Mouse (Mus musculus): ENCODE results near the gene Tubgcp2.
A peak's percentile ranks its signal among the peaks of the same experiment; 100 is the strongest.

The Tubgcp2 gene

DNA sequence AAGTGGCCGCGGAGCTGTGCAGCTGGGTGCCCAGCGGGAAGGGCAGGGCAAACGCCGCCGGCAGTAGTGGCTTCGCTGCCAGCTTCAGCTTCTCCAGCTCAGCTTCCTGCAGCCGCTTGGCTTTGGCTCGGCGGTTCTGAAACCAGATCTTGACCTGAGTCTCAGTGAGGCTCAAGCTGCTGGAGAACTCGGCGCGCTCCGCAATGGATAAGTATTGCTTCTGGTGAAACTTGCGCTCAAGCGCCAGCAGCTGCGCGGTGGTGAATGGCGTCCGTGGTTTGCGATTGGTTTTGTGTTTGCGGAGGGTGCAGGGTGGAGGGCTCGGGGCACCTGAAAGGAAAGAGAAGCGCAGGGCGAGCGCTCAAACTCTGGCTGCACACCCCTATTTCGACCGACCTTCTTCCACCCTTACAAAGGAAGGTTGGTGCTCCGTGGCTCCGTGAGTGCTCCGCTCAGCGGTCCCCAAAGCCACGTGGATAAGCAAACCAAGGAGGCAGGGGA is 11.4 kb upstream of the Tubgcp2 start:
- DNase-seq (ENCODE audit: low spot score): no peak

DNA sequence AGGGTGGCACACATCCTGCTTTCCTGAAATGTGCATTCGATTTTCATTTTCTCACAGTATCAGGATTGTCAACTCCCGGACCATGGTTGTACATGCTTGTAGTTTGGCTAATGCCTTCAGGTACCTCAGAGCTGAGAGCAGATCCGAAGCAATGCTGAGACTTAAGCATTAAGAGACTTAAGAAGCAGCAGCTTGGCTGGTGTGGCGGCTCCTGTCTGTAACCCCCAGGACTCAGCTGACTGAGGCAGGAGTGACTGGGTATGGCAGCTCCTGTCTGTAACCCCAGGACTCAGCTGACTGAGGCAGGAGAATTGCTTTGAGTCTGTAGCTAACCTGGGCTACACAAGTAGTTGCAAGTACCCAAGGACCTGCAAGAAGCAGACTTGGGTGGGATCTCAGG is 9.1 kb upstream of the Tubgcp2 start:
- no peak for DNase-seq (ENCODE audit: low spot score)

DNA sequence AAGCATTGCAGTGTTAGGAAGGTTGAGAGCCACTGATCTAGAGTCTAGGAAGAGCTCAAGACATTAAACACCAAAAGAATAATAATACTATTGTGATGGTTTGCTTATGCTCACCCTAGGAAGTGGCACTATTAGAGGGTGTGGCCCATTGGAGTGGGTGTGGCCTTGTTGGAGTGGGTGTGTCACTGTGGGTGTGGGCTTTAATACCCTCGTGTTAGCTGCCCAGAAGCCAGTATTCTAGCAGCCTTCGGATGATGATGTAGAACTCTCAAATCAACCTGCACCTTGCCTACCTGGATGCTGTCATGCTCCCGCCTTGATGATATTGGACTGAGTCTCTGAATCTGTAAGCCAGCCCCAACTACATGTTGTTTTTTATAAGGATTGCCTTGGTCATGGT is 6.3 kb upstream of the Tubgcp2 start:
- DNase-seq (ENCODE audit: low spot score): no peak

DNA sequence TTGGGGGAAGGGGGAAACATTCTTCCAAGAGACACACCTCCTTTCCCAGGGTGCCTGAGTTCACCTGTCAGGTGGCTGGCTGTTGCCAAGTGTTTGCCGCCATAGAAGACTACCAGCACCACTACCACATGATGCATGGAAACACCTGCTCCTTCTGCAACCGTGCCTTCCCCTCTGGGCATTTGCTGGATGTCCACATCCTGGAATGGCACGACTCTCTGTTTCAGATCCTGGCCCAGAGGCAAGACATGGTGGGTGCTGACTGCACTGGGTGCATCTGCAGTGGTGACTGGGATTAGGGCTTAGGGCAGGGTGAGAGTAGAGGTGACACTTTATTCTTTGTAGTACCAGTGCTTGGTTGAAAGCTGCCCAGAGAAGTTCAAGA is 694 bp upstream of the Tubgcp2 start:
- DNase-seq (ENCODE audit: low spot score): no peak

DNA sequence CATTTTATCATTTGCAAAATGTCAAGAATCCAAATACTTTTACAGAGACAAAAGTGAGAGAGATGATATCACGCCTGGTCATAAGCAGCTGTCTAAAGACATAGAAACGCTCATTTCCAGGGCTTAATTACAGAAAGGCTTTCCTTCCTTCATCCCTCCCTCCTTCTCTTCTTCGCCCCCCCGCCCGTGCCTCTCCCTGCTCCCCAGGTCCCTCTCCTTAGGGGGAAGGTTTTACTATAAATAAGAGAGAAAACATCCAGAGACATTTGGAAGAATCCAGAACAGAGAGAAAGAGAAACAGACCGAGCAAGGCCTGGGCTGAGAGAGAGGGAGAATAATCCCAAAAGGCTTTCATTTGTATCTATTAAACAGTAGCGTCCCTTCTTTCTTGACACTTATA is 1.0 kb downstream of the Tubgcp2 start:
- DNase-seq (ENCODE audit: low spot score): no peak

DNA sequence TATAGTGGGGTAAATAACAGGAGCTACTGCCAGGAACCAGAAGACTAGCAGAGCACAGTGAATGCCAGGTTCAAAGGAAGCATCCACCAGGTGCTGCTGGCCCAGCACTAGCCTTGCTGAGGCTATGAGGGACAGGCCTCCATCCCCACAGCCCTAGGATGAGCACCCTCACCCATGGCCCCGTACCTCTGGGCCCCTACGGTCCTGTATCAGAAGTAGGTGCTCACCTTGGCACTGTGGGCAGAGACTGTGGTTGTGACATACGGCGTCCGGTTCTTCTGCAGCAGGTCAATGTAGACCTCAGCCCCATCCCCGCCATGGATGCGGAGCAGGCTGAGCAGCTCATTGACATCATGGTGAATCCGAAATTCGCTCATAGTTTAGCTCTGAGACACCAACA is 3.1 kb downstream of the Tubgcp2 start:
- no peak for DNase-seq (ENCODE audit: low spot score)

DNA sequence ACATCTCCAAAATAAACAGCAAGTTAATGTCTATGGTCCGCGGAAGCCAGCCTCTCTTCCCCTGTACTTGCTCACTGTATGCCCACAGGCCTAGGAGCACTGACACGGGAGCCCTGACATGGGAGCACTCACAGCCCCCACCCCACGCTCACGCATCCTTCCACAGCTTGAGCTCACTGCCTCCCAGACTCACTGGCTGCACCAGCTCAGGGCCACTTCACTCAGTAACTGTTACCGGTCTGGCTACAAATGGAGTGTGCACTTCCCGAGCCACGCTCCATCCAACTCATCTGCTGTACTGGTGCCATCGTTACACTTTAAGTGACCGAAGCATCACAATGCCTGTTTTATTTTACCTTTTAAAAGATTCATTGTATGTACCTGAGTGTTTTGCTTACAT is 4.1 kb downstream of the Tubgcp2 start:
- DNase-seq (ENCODE audit: low spot score): no peak

DNA sequence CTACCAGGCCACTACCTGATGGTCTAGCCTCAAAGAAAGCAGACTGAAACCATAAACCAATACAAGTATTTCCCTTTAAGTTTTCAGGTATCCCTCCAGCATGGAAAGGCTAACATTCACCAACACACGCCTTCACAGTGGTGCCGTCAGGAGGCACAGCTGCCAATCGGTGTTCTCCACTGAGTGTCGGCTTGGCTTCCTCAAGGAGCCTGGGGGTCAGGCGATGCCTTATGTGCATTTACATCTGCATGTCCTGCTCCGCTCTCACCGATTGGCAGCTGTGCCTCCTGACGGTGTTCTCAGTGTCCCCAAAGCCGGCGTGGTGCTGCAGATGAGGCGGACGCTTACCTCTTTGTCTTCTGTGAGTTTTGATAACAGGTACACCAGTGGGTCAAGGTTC is 4.7 kb downstream of the Tubgcp2 start:
- no peak for DNase-seq (ENCODE audit: low spot score)

DNA sequence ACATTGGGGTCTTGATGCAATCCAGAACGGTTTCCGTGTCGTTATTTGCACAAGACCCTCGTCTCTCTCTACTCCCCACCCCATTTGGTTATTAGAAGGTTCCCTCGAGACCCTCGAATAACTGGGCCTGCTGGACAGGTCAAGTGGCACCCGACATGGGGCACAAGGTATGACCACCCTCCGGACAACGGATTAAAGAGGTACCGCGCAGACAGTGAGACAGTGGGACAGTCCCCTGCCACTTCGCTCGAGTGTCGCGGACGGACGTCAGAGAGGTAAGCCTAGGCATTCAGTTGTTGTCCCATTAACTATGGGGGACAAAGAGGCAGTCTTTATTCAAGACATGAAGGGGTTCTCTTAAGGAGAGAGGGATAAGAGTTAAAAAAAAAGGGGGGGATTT is 25.1 kb downstream of the Tubgcp2 start:
- no peak for DNase-seq (ENCODE audit: low spot score)

DNA sequence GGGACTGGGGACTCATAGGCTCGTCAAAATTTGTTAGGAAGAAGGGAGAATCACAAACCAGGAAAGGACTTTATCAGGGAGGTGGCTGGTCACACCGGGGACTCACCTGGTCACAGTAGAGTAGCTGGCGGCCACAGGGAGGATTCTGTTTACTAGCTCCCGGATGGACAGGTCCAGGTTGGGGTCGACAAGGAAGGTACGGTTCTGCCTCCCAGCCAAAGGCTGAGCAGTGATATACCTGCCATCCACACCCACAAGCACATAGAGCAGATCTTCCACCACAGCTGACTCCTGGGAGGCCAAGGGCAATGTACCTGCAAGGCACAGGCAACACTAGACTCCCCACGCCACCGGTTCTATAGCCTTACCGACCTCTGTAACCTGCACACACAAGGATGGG is 28.7 kb downstream of the Tubgcp2 start:
- no peak for DNase-seq (ENCODE audit: low spot score)

DNA sequence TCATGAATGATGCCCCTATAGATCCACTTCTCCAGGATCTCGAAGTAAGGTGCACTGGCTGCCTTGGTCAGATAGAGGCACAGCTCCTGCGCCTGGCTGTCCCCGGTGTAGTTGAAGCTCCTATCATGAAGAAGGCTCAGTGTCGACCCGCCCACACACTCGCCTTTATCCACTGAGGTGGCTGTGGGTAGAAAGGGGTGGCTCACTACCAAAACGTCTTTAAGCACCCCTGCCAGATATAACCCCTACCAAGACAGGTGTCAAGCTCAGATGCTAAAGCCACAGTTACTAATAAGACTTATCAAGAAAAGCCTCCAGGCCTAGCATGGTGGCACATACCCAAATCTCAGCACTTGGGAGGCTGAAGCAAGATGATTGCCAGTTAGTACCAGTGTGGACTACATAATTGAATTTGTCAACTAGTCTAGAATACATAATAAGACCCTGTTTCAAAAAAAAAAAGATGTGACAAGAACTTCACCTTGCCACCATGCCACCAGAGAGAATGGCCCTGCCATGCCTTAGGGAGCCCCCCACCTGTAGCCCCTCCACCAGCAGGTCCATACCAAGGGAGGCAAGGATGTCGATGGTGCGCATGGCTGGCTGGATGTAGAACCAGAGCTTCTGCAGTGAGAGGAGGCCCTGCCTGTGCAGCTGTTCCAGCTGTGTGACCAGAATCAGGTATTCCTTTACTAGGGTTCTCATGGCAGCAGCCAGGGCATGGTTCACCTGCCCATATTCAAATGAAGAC is 29.4 kb downstream of the Tubgcp2 start:
- no peak for DNase-seq (ENCODE audit: low spot score)

DNA sequence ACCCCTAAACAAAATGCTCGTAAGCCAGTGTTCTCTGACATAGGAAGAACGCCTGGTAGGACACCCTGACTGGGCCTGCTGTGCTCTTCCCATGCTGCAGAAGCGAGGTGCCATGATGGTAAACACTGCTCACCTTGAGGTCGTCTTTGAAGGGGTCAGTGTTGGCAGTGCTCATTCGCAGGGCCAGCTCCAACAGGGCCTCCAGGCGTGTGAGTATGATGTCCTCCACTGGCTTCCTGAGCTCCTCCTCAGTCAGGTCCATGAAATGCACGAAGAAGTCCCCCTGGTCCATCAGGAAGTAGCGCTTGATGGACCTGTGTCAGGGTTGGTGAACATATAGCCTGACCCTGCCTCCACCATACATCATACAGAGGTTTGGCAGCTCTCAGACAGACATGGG is 31.8 kb downstream of the Tubgcp2 start:
- no peak for DNase-seq (ENCODE audit: low spot score)

DNA sequence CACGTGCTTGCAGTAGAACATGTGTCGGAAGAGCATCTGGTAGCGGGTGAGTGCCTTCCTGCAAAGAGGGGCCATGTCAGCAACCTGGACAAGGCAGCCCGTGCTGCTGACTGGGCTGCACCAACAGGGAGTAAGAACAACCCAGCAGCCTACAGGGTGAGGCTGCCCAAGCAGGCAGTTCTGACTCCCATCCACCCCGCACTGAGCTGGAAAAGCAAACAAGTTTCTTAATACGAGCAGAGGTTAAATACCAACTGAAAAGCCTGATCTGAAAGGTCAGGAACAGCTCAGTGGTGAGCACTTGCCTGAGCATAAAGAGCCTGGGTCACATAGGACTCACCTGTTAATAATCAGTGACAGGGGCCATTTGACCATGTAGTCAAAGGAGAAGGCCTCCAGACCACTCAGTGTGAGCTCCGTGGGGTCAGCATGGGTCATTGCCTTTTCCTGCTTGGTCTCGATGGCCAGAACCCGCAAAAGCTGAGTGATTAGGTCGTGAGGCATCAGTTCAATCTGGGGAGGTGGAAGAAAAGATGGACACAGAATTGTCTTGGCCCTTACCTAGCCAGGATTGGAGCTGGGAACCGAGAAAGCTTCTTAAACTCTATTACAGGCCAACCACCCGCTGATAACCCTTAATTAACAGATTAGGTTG is 35.3 kb downstream of the Tubgcp2 start:
- no peak for DNase-seq (ENCODE audit: low spot score)

DNA sequence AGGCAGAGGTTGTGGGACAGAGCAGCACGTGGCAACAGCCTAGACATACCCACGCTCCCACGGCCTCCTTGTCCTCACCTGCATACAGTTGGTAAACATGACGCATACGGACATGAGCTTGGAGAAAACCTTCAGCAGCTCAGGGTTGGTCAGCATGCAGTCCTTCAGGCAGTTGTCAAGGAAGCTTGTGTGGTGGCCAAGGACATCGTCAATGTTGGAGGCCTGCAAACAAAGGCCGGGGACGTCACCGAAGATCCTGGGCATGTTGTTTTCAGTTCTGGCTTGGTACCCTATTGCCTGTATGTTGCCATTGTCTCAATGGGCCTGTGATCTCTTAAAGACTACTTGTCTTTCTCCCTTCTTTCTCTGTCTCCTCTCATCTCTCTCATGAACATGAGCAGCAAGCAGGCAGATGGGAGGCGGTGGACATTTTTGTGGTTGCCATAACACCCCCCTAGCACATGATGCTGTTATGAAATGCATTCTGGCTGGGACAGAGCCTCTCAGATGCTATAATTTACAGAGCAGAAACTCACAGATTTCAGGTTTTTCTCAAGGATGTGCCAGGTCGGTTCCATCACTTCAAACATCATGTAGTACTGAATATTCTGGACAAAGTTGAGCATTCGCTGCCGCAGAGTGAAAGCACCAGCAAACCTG is 37.6 kb downstream of the Tubgcp2 start:
- no peak for DNase-seq (ENCODE audit: low spot score)

DNA sequence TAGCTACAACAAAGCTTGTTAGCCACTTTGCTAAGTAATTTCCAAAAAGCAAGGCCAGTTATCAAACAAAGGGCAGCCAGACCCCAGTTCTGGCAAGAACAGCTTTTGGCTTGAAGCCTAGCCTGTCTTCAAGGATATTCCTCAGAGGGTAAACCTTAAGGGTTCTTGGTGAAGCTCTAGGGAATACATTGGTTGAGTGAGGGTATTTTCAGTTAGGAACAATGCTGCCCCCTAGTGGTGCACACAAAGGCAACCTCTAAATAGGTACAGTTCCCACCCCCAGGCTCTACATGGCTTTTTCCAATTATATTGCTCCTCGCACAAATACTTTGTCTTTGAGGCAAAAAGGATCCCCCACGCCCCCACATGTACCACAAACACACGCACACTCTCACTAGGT is 41.8 kb downstream of the Tubgcp2 start:
- DNase-seq (ENCODE audit: low spot score): peak; percentile 52

DNA sequence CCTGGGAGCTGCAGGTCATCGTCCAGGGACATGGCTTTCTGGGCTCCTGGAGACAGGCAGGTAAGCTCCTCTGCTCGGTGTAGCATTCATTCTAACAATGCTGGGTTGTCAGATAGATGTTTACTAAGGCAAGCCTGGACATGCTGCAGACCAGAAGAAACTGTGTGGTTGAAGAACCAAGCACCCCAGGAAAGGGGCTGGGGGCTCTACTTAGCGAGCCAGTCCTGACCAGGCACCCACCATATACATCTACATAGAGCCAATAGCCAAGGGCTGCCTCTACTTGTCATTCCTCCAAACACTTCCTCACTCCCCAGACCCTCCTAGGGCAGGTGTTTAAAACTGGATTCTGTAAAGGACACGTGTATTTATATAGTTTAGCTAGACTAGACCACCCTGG is 42.3 kb downstream of the Tubgcp2 start:
- no peak for DNase-seq (ENCODE audit: low spot score)

DNA sequence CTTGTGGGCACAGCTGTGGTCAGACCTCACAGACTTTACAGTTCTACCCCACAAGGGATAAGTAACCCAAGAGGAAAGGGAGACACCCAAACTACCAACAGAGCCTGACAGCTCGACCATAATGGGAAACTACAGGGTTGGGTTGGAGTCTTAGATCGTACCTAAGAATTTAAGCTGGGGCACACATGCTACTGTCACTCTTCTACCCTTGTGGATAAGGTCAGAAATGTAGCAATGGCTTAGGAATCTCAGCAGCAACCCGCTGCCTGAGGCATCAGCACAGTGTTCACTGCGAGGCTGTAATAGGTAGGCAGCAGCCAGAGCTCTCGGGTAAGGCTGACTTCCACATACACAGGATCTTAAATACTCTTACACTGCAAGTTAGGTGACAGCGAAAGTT is 42.9 kb downstream of the Tubgcp2 start:
- no peak for DNase-seq (ENCODE audit: low spot score)

DNA sequence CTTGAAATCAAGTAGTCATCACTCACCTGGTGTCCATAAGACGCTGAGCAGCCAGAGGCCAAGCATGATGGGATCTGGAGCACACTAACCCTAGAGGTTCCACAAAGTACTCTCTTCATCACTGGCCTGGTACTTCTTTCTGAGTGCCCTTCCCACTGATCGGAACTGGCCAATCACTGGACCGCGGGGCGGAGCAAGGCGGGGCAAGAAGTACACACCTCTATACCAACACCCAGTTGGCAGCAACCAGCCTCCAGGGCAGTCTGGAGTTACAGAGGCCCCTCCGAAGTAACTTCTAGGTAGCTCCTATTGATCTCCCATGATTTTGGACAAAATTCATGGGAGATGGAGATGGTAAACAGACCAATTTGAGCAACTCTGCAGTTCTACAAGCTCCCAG is 44.1 kb downstream of the Tubgcp2 start, which contains the start of gene Adam8:
Gene Adam8, minus strand, starts transcription at position 157 of the 400 bp plus-strand sequence.
- no peak for DNase-seq (ENCODE audit: low spot score)

DNA sequence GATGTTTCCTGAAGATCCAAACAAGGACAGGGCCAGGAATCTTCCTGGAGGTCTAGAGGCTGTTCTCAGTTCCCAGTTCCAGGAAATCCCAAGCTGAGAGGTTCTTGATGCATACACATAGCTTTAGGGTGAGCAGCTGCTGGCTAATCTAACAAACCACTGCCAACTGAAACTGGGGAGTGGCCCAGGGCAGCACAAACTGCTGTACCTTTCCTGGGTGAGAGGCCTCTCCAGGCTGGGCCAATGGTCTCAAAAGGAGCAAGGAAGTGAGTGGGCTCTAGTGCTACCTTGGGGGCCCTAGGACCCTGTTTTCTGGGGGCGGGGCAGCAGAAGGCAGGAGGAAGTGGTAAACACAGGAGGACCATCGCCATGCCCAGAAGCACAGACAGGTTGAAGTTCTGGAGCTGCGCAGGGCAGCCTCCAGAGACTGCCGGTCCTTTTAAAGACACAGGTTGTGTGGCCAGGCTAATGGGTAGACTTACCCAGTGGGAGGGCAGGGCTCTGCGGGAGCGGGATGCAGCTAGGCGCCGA is 45.5 kb downstream of the Tubgcp2 start:
- DNase-seq (ENCODE audit: low spot score): no peak

DNA sequence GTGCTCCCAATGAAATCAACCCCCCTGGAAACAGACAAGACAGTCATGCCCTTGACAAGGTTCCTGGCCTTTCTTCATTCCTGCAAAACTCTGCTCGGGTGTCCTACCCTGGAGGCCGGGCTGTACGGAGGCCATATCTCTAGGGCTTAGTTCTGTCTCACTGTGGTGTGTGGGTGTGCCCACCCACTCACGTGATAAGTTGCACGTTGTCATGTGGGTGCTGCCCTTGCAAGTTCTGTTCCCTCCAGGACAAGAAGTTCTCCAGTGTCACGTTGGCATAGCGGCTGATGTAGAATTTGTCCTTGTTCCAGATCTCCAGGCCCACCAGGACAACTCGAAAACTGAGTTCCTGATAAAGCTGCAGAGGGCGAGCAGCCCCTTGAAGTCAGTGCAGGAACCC is 48.2 kb downstream of the Tubgcp2 start:
- no peak for DNase-seq (ENCODE audit: low spot score)

DNA sequence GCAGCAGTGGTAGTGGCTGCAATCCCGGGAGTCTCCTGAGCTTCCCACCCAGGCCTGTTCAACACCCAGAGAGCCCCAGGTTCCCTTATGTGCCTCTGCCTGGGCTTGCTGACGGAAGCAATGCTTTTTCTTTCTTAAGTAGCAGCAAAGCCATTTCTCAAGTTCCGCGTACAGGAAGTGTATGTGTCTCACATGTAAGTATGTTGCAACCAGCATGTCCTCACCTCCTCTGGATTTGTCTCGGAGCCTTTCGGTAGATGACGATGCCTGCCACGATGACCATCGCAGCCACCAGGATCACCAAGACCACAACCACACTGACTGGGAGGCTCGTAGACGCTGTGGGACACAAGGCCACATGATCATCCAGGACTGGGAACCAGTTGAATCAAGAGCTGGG is 52.0 kb downstream of the Tubgcp2 start:
- DNase-seq (ENCODE audit: low spot score): no peak

DNA sequence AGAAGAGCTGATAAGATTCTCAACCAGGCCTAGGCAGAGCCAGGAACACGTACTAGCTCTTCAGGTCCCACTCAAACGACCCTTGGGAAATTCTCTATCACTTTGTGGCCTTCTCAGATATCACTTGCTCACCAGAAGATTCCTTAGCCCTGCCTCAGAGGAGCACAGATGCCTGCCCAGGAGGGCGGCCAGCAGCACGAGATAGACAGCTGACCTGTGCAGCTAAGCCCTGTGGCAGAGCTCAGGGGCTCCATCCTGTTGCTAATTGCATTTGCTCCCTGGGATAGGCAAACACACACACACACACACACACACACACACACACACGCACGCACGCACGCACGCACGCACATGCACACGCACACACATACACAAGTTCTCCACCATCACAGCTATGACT is 54.4 kb downstream of the Tubgcp2 start:
- DNase-seq (ENCODE audit: low spot score): no peak

DNA sequence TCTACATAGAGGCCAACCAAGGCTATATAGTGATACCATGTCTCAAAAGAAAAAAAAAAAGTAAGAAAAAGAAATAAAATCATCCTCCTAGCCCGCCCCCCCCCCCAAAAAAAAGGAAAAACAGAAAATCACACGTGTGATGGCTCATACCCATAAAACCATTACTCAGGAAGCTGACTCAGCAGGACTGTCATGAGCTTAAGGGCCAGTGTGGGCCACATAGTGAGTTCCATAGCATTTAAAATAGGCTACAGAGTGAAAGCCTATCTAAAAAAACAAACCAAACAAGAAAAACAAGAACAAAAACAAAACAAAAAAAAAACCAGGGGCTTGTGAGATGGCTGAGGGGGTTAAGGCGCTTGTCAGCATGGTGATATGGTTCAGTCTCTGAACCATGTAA is 55.7 kb downstream of the Tubgcp2 start:
- no peak for DNase-seq (ENCODE audit: low spot score)
